Mouse (Mus musculus): ENCODE data around the gene Plekhn1. TPM values are rescaled to one million over a fixed set of nuclear protein-coding genes. Genes with fewer than 3 reads are reported as not detected.

The Plekhn1 gene
- total and polyA plus RNA-seq, 3 experiments = 9.7 to 25.2 (median 10.8) TPM

DNA sequence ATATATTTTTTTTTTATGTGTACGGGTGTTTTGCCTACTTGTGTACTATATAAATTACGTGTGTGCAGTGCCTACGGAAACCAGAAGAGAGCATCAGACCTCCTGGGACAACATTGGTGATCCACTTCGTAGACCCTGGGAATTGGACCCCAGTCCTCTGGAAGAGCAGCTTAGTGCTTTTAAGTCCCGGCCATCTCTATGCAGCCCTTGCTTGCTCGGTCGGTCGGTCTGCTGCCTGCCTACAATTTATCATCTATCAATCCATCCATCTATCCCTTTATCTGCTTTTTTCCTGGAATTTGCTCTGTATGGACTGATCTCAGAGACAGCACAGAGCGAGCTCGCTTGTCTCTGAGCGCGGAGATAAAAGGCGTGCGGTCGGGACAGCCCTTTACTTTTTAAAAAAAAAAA lies 708 bp upstream of the Plekhn1 start:
- peak overlapping the region; percentile 64 for H3K27ac ChIP-seq
- no peaks in the 10 kb centered on the region for H3K36me3 ChIP-seq (ENCODE audit: control insufficient read depth, insufficient read depth, low read length)
- no peak for DNase-seq
- no peaks in the 10 kb centered on the region for H3K27me3 ChIP-seq (ENCODE audit: control insufficient read depth, insufficient read depth, low read length)
- under 1% methylated on average over 15 of the region's 15 CpGs for WGBS
- H3K9ac ChIP-seq (ENCODE audit: low read depth, low read length) = peak overlapping the region; percentile 41; the same call in 1 of the 2 replicates
- H3K79me2 ChIP-seq (replicated peaks; ENCODE audit: control insufficient read depth, insufficient read depth, low read length) = peaks cover 3% of the 10 kb centered on the region
- intact Hi-C loops (cut with DNase I) = loop anchor here (2.0 kb wide), 1 partner anchor 33 kb away; the partner anchor contains the start of gene AW011738
- peak overlapping the region; percentile 75 for H3K4me3 ChIP-seq
- TF ChIP-seq EP300 (IDR thresholded peaks at IDR 0.05; ENCODE audit: insufficient read depth, low read depth, low read length) (no peak), CTCF (IDR thresholded peaks at IDR 0.05) (0 out of 2 replicates have a peak, but pooled peaks have one; percentile 11)
- H3K4me1 ChIP-seq (ENCODE audit: control insufficient read depth, insufficient read depth, low read length) = peaks cover 2% of the 10 kb centered on the region; the same call in 1 of the 2 replicates

DNA sequence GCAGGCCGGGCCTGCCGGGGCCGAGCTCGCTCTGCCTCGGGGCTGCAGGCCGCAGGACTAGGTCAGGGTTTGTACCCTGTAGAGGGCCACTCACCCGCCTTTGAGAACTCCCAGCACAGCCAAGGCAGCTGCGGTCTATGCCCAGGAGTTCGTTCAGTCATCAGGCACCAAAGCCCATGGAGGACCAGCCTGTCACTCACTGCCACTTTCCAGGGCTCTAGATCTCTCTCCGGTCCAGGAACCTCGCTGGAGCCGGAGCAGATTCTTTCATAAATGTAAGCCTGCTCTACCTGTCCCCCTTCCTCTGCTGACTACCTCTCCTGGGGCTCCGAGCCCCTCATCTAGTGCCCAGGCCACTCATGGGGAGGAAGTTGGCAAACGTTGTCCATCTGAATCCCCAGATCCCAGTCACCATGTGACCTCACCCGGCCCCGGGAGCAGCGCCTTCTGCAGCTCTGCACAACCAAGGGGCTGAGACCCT lies 596 bp downstream of the Plekhn1 start:
- H3K27ac ChIP-seq = no peak overlapping the region; the same call in 1 of the 2 replicates

DNA sequence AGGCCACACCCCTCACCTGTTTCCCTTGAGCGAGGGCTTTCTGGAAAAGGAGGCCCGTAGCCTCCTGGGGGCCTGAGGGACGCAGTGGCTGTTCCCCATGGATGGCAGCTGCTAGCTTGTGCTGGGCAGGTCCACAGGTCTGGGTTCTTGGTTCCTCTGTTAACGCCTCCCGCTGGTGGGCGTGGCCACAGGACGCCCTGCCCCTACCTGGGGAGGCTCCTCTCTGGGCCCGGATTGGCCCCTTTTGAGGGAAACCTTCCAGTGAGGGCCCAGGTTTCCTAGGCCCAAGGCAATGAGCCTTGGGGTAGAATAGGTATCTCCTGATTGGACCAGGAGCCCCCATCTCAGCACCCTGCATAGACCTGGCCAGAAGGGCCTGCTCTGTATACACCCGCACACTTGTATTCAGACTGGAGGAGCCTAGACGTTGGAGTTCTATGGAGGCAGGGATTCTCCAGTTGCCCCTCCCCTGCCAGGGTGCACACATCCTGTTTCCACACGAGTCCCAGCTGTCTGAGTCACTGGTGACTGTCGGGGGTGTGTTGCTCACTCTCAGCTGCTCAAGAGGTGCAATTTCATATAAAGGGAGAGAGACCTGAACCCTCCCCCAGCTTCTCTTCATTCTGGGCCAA lies 6.1 kb downstream of the Plekhn1 start:
- Histone ChIP-seq H3K27ac (no peak overlapping the region), H3K9ac (ENCODE audit: low read depth, low read length) (no peak overlapping the region), H3K4me1 (ENCODE audit: control insufficient read depth, insufficient read depth, low read length) (no peaks in the 10 kb centered on the region; the same call in 1 of the 2 replicates), H3K4me3 (no peak overlapping the region), H3K79me2 (replicated peaks; ENCODE audit: control insufficient read depth, insufficient read depth, low read length) (no peaks in the 10 kb centered on the region), H3K27me3 (ENCODE audit: control insufficient read depth, insufficient read depth, low read length) (no peaks in the 10 kb centered on the region), H3K36me3 (ENCODE audit: control insufficient read depth, insufficient read depth, low read length) (no peaks in the 10 kb centered on the region)
- intact Hi-C loops (cut with DNase I) = no loop called here
- TF ChIP-seq CTCF (IDR thresholded peaks at IDR 0.05) = no peak
- TF ChIP-seq POLR2A (IDR thresholded peaks at IDR 0.05; ENCODE audit: insufficient read depth, low read depth, low read length) = no peak
- 22% methylated on average over 12 of the region's 12 CpGs for whole genome bisulfite sequencing
- DNase-seq = peak in 1 of 2 experiments; percentile 32

More for the DNA sequence above, 596 bp downstream of the Plekhn1 start:
- intact Hi-C loops (cut with DNase I) = loop anchor here (2.0 kb wide), 1 partner anchor 31 kb away; the partner anchor contains the start of gene AW011738
- peak overlapping the region; percentile 72 for H3K4me3 ChIP-seq
- H3K36me3 ChIP-seq (ENCODE audit: control insufficient read depth, insufficient read depth, low read length) = no peaks in the 10 kb centered on the region
- H3K4me1 ChIP-seq (ENCODE audit: control insufficient read depth, insufficient read depth, low read length) = peaks cover 2% of the 10 kb centered on the region; the same call in 1 of the 2 replicates
- no peaks in the 10 kb centered on the region for H3K27me3 ChIP-seq (ENCODE audit: control insufficient read depth, insufficient read depth, low read length)
- TF ChIP-seq POLR2A (IDR thresholded peaks at IDR 0.05; ENCODE audit: insufficient read depth, low read depth, low read length) (no peak), EP300 (IDR thresholded peaks at IDR 0.05; ENCODE audit: insufficient read depth, low read depth, low read length) (no peak), CTCF (IDR thresholded peaks at IDR 0.05) (no peak)
- H3K79me2 ChIP-seq (replicated peaks; ENCODE audit: control insufficient read depth, insufficient read depth, low read length) = peaks cover 3% of the 10 kb centered on the region
- H3K9ac ChIP-seq (ENCODE audit: low read depth, low read length) = peak overlapping the region; percentile 56
- DNase-seq = peak in 1 of 2 experiments; percentile 55
- 16% methylated on average over 17 of the region's 17 CpGs for WGBS

DNA sequence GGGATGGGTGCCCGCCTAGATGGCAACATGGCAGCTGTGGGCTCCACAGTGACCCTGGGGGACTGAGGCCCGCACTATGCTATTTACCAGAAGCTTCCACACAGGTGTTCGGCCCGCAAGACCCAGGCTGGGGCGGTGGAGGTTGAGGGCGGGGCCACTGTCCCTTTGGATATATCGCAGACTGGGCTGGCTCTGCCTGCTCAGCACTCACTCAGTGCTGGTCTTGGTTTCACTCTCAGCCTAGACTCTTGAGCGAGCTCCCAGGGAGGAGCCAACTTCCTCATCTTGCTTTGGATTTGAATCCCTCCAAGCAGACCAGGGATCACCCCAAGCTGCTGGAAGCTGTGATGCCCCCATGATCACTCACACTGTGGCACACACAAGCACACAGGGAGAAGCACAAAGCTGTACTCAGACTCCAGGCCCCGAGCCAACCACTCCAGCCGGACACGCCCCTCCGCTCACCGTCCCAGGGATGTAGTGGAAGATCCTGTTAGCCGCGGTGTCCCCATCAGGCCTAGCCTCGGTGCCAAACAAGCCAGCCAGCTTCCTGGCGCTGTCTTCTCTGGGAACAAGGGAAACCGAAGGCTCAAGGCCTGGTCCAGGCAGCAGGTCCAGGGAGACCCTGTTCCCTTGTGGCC lies 6.8 kb downstream of the Plekhn1 start:
- DNase-seq = peak; percentile 53 to 57
- Histone ChIP-seq H3K79me2 (replicated peaks; ENCODE audit: control insufficient read depth, insufficient read depth, low read length) (no peaks in the 10 kb centered on the region), H3K4me3 (no peak overlapping the region), H3K4me1 (ENCODE audit: control insufficient read depth, insufficient read depth, low read length) (no peaks in the 10 kb centered on the region; the same call in 1 of the 2 replicates), H3K27ac (no peak overlapping the region), H3K9ac (ENCODE audit: low read depth, low read length) (no peak overlapping the region), H3K27me3 (ENCODE audit: control insufficient read depth, insufficient read depth, low read length) (no peaks in the 10 kb centered on the region), H3K36me3 (ENCODE audit: control insufficient read depth, insufficient read depth, low read length) (no peaks in the 10 kb centered on the region)
- 27% methylated on average over 18 of the region's 18 CpGs for WGBS
- TF ChIP-seq CTCF (IDR thresholded peaks at IDR 0.05) = no peak
- TF ChIP-seq EP300 (IDR thresholded peaks at IDR 0.05; ENCODE audit: insufficient read depth, low read depth, low read length) = no peak
- no peak for TF ChIP-seq POLR2A (IDR thresholded peaks at IDR 0.05; ENCODE audit: insufficient read depth, low read depth, low read length)
- intact Hi-C loops (cut with DNase I) = no loop called here

DNA sequence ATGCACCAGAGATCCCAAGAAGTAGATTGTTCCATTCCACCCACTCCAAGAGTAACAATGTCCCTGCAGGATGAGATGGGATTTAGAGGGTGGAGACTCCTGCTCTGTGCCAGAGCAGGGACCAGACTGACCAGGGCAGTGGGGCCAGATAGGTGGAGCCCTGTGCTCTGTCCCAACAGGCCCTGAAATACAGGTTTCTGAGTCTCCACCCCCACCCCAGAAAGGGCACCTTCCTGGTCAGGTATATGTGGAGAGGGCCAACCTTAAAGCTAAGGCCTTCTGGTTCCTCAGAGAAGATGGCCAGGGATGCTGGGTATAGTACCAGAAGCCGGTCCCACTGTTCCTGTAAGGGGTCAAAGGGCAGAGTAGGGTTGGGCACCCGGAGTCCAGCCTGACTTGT lies 10.4 kb downstream of the Plekhn1 start:
- H3K27me3 ChIP-seq (ENCODE audit: control insufficient read depth, insufficient read depth, low read length) = no peaks in the 10 kb centered on the region
- H3K36me3 ChIP-seq (ENCODE audit: control insufficient read depth, insufficient read depth, low read length) = 0 out of 2 replicates have a peak, but pooled peaks cover 2% of the 10 kb centered on the region
- WGBS = 77% methylated on average over 2 of the region's 2 CpGs
- no peaks in the 10 kb centered on the region; the same call in 1 of the 2 replicates for H3K4me1 ChIP-seq (ENCODE audit: control insufficient read depth, insufficient read depth, low read length)
- intact Hi-C loops (cut with DNase I) = no loop called here
- DNase-seq = no peak
- no peaks in the 10 kb centered on the region for H3K79me2 ChIP-seq (replicated peaks; ENCODE audit: control insufficient read depth, insufficient read depth, low read length)
- H3K4me3 ChIP-seq = no peak overlapping the region
- H3K9ac ChIP-seq (ENCODE audit: low read depth, low read length) = no peak overlapping the region
- no peak for TF ChIP-seq POLR2A (IDR thresholded peaks at IDR 0.05; ENCODE audit: insufficient read depth, low read depth, low read length)
- no peak for TF ChIP-seq EP300 (IDR thresholded peaks at IDR 0.05; ENCODE audit: insufficient read depth, low read depth, low read length)
- TF ChIP-seq CTCF (IDR thresholded peaks at IDR 0.05) = no peak
- no peak overlapping the region for H3K27ac ChIP-seq
